25 mouse cellular contexts compared by ENCODE assay signal in genomic region chr7:28280630-28281029, GRCm38 (mm10). TPM values are rescaled to one million over a fixed set of nuclear protein-coding genes. Genes with fewer than 3 reads are reported as not detected.
DNase-seq lines count a peak whose midpoint lies in the region; ATAC-seq and TF ChIP-seq lines count a peak whose summit lies in the region.
"Had no signal": no experiment of that assay in that cellular context is flagged by ENCODE, and none has a peak within 500 bp of the region (broad histone marks: within the 10 kb centered on the region; RNA-seq: fewer than 3 reads in every experiment).

No protein-coding gene starts in this region.

- TF ChIP-seq CTCF in Patski (IDR thresholded peaks at IDR 0.05): no peak

- no peaks in the 10 kb centered on the region for H3K27me3 ChIP-seq in Patski
- H3K27me3 ChIP-seq: embryonic facial prominence, embryonic 13.5 days; forebrain, embryonic 13.5 days; heart, embryonic 15.5 days had no signal

- peak; percentile 22 for DNase-seq in kidney, adult 9 months
- DNase-seq in kidney, adult 18-20 months: no peak
- DNase-seq in kidney, postnatal 4 days: peak; percentile 13 to 22
- no peak for DNase-seq in kidney, postnatal 25 days
- DNase-seq in Patski (ENCODE audit: low read depth, low spot score): peak; percentile 22
- DNase-seq in thymus, postnatal 36 days: peak; percentile 22 to 54
- no peak for DNase-seq in left cerebral cortex, postnatal 14 days (ENCODE audit: low spot score in 2 of 2)
- DNase-seq: adrenal gland, postnatal 25 days; cerebellum, adult 18-20 months; cerebellum, adult 9-11 months; cerebellum, postnatal 36 days; forebrain, postnatal 0 days; gastrocnemius, postnatal 14 days; heart, adult 2 months; heart, postnatal 14 days had no signal

- POLR2A ChIA-PET in Patski (lab: Charles Lee): no interaction called here

- intact Hi-C loops in left cerebral cortex, postnatal 14 days (cut with DNase I): no loop called here

- CTCF ChIA-PET in Patski (lab: Charles Lee): interaction anchor here (0.7 to 1.1 kb wide), 2 partner anchors 13 to 64 kb away, joined by 3 read pairs; no protein-coding TSS in a partner anchor

- peak; percentile 57 for ATAC-seq in Patski
- ATAC-seq: activated CD4-positive, CD25-positive, alpha-beta regulatory T cell, adult 4 months; forebrain, embryonic 13.5 days; forebrain, postnatal 0 days had no signal

- in situ Hi-C loops in Patski (cut with MboI; ENCODE audit: low pct_unique_long_range_greater_than_20kb): no loop called here

RNA-seq across cellular contexts. Expression of gene Eid2b, which starts 3.1 kb away (rescaled TPM):
- polyA plus RNA-seq in Patski (2021): 11.7 TPM
- 10 to 100 TPM; 40.7 to 44.1 TPM for total RNA-seq in left cerebral cortex, postnatal 14 days (2021)

RNA-seq across cellular contexts. Expression of gene Selenov, which starts 10.4 kb away (rescaled TPM):
- polyA plus RNA-seq in Patski (2021): not detected
- 1 to 10 TPM; 1.2 to 3.4 TPM for total RNA-seq in left cerebral cortex, postnatal 14 days (2021)
- total RNA-seq: adrenal gland, adult 18-20 months; adrenal gland, postnatal 25 days; gastrocnemius, adult 18-20 months; gastrocnemius, postnatal 14 days; heart, adult 2 months; heart, postnatal 14 days; hematopoietic stem cell, adult 5-6 weeks; MEL had no signal
- polyA plus RNA-seq: activated CD4-positive, CD25-positive, alpha-beta regulatory T cell, adult 4 months; C2C12; heart, embryonic 11.5 days; heart, embryonic 15.5 days had no signal

RNA-seq across cellular contexts. Expression of gene Eid2, which starts 12.9 kb away (rescaled TPM):
- 25.4 TPM for polyA plus RNA-seq in Patski (2021)
- 10 to 100 TPM; 63.8 to 73.4 TPM for total RNA-seq in left cerebral cortex, postnatal 14 days (2021)
- total RNA-seq: MEL had no signal

RNA-seq across cellular contexts. Expression of gene Dll3, which starts 21.4 kb away (rescaled TPM):
- 0.35 TPM for polyA plus RNA-seq in Patski (2021)
- 1 to 10 TPM; 2.2 to 2.6 TPM for total RNA-seq in left cerebral cortex, postnatal 14 days (2021)
- total RNA-seq: adrenal gland, postnatal 25 days; gastrocnemius, adult 18-20 months; gastrocnemius, postnatal 14 days; heart, adult 2 months; heart, postnatal 14 days; hematopoietic stem cell, adult 5-6 weeks had no signal
- polyA plus RNA-seq: heart, adult 2 months had no signal

RNA-seq across cellular contexts. Expression of gene Timm50, which starts 31.2 kb away (rescaled TPM):
- polyA plus RNA-seq in Patski (2021): 61.7 TPM
- total RNA-seq in left cerebral cortex, postnatal 14 days (2021): 10 to 100 TPM; 39.9 to 42.8 TPM

Comparison
In these comparisons a context has a peak if more than half of its experiments do, and no peak if none do; other contexts are left out.
1. DNase-seq: peak in kidney, adult 9 months (single experiment), kidney, postnatal 4 days (2 of 2), Patski (single experiment) and thymus, postnatal 36 days (2 of 2); none in kidney, adult 18-20 months (single experiment), kidney, postnatal 25 days (0 of 2) and left cerebral cortex, postnatal 14 days (0 of 2).